Mouse (Mus musculus): Measurements from ENCODE around the gene Tmeff2. TPM values are rescaled to one million over a fixed set of nuclear protein-coding genes. Genes with fewer than 3 reads are reported as not detected.

The Tmeff2 gene
- polyA plus RNA-seq, 1 experiment, result 0.03 TPM

GRCm38 (mm10) chr1:51152856-51153255 is 252.4 kb downstream of the Tmeff2 start:
- Histone ChIP-seq H3K4me1 (peaks cover 8% of the 10 kb centered on the region), H3K9me3 (no peaks in the 10 kb centered on the region), H3K36me3 (replicated peaks; ENCODE audit: low read length) (no peaks in the 10 kb centered on the region), H3K4me3 (replicated peaks) (no peak overlapping the region), H3K27me3 (replicated peaks) (no peaks in the 10 kb centered on the region)
- TF ChIP-seq GATA1 (IDR thresholded peaks at IDR 0.05; ENCODE audit: borderline replicate concordance, low read length), result no peak
- TF ChIP-seq FLI1 (IDR thresholded peaks at IDR 0.05; ENCODE audit: low read length), result no peak

- Histone ChIP-seq H3K4me3 (replicated peaks) (no peak overlapping the region), H3K4me1 (peaks cover 6% of the 10 kb centered on the region), H3K9me3 (no peaks in the 10 kb centered on the region), H3K27me3 (replicated peaks) (no peaks in the 10 kb centered on the region), H3K36me3 (replicated peaks; ENCODE audit: low read length) (no peaks in the 10 kb centered on the region)
- no peak for TF ChIP-seq FLI1 (IDR thresholded peaks at IDR 0.05; ENCODE audit: low read length)
- TF ChIP-seq GATA1 (IDR thresholded peaks at IDR 0.05; ENCODE audit: borderline replicate concordance, low read length), result no peak
Measured at GRCm38 (mm10) chr1:51184276-51184675, 283.8 kb downstream of the Tmeff2 start.

- no peaks in the 10 kb centered on the region for H3K4me1 ChIP-seq
- TF ChIP-seq GATA1 (IDR thresholded peaks at IDR 0.05; ENCODE audit: borderline replicate concordance, low read length), result no peak
- TF ChIP-seq FLI1 (IDR thresholded peaks at IDR 0.05; ENCODE audit: low read length), result no peak
- no peaks in the 10 kb centered on the region for H3K36me3 ChIP-seq (replicated peaks; ENCODE audit: low read length)
- H3K4me3 ChIP-seq (replicated peaks), result no peak overlapping the region
- no peaks in the 10 kb centered on the region for H3K27me3 ChIP-seq (replicated peaks)
- no peaks in the 10 kb centered on the region for H3K9me3 ChIP-seq
Measured at GRCm38 (mm10) chr1:51189008-51189407, 288.6 kb downstream of the Tmeff2 start.

- Histone ChIP-seq H3K4me1 (0 out of 2 replicates have a peak, but pooled peaks cover 3% of the 10 kb centered on the region), H3K9me3 (no peaks in the 10 kb centered on the region), H3K27me3 (replicated peaks) (no peaks in the 10 kb centered on the region), H3K4me3 (replicated peaks) (no peak overlapping the region), H3K36me3 (replicated peaks; ENCODE audit: low read length) (no peaks in the 10 kb centered on the region)
- TF ChIP-seq FLI1 (IDR thresholded peaks at IDR 0.05; ENCODE audit: low read length) (no peak), GATA1 (IDR thresholded peaks at IDR 0.05; ENCODE audit: borderline replicate concordance, low read length) (no peak)
Measured at GRCm38 (mm10) chr1:51191253-51191652, 290.8 kb downstream of the Tmeff2 start.

GRCm38 (mm10) chr1:51191872-51192613 is 291.6 kb downstream of the Tmeff2 start:
- TF ChIP-seq FLI1 (IDR thresholded peaks at IDR 0.05; ENCODE audit: low read length) (no peak), GATA1 (IDR thresholded peaks at IDR 0.05; ENCODE audit: borderline replicate concordance, low read length) (no peak)
- no peaks in the 10 kb centered on the region for H3K27me3 ChIP-seq (replicated peaks)
- 0 out of 2 replicates have a peak, but pooled peaks cover 4% of the 10 kb centered on the region for H3K4me1 ChIP-seq

GRCm38 (mm10) chr1:51199088-51199830 is 298.8 kb downstream of the Tmeff2 start:
- Histone ChIP-seq H3K4me1 (peaks cover 20% of the 10 kb centered on the region), H3K4me3 (replicated peaks) (no peak overlapping the region), H3K36me3 (replicated peaks; ENCODE audit: low read length) (no peaks in the 10 kb centered on the region), H3K27me3 (replicated peaks) (no peaks in the 10 kb centered on the region), H3K9me3 (no peaks in the 10 kb centered on the region)
- TF ChIP-seq FLI1 (IDR thresholded peaks at IDR 0.05; ENCODE audit: low read length), result no peak
- no peak for TF ChIP-seq GATA1 (IDR thresholded peaks at IDR 0.05; ENCODE audit: borderline replicate concordance, low read length)

More at GRCm38 (mm10) chr1:51191872-51192613, 291.6 kb downstream of the Tmeff2 start:
- no peak overlapping the region for H3K4me3 ChIP-seq (replicated peaks)
- H3K9me3 ChIP-seq, result no peaks in the 10 kb centered on the region
- H3K36me3 ChIP-seq (replicated peaks; ENCODE audit: low read length), result no peaks in the 10 kb centered on the region

- H3K9me3 ChIP-seq, result no peaks in the 10 kb centered on the region
- no peaks in the 10 kb centered on the region for H3K36me3 ChIP-seq (replicated peaks; ENCODE audit: low read length)
- no peak overlapping the region for H3K4me3 ChIP-seq (replicated peaks)
- peaks cover 20% of the 10 kb centered on the region for H3K4me1 ChIP-seq
- H3K27me3 ChIP-seq (replicated peaks), result no peaks in the 10 kb centered on the region
- TF ChIP-seq FLI1 (IDR thresholded peaks at IDR 0.05; ENCODE audit: low read length) (no peak), GATA1 (IDR thresholded peaks at IDR 0.05; ENCODE audit: borderline replicate concordance, low read length) (no peak)
Measured at GRCm38 (mm10) chr1:51199954-51200353, 299.5 kb downstream of the Tmeff2 start.

- Histone ChIP-seq H3K4me3 (replicated peaks) (no peak overlapping the region), H3K27me3 (replicated peaks) (no peaks in the 10 kb centered on the region), H3K4me1 (peaks cover 1% of the 10 kb centered on the region; the same call in 1 of the 2 replicates), H3K36me3 (replicated peaks; ENCODE audit: low read length) (no peaks in the 10 kb centered on the region), H3K9me3 (no peaks in the 10 kb centered on the region)
- no peak for TF ChIP-seq FLI1 (IDR thresholded peaks at IDR 0.05; ENCODE audit: low read length)
- no peak for TF ChIP-seq GATA1 (IDR thresholded peaks at IDR 0.05; ENCODE audit: borderline replicate concordance, low read length)
Measured at GRCm38 (mm10) chr1:51215631-51216030, 315.2 kb downstream of the Tmeff2 start.

- TF ChIP-seq FLI1 (IDR thresholded peaks at IDR 0.05; ENCODE audit: low read length), result no peak
- no peak for TF ChIP-seq GATA1 (IDR thresholded peaks at IDR 0.05; ENCODE audit: borderline replicate concordance, low read length)
- no peaks in the 10 kb centered on the region for H3K27me3 ChIP-seq (replicated peaks)
- no peaks in the 10 kb centered on the region for H3K36me3 ChIP-seq (replicated peaks; ENCODE audit: low read length)
- H3K4me1 ChIP-seq, result no peaks in the 10 kb centered on the region
- no peak overlapping the region for H3K4me3 ChIP-seq (replicated peaks)
- H3K9me3 ChIP-seq, result no peaks in the 10 kb centered on the region
Measured at GRCm38 (mm10) chr1:51216292-51217050, 316.0 kb downstream of the Tmeff2 start.
